Mouse (Mus musculus) E14TG2a.4 (cell line): ENCODE measurements around the gene Map2k3.

Source experiments
- H3K27me3 ChIP-seq: 2 replicates; pipeline ENCODE4 v1.6.1; 2014; ENCODE audit warnings: low read length, control low read depth; ENCODE audit not compliant: insufficient read depth
- H3K36me3 ChIP-seq: 2 replicates; pipeline ENCODE4 v1.6.1; 2014; ENCODE audit warnings: low read length, control low read depth; ENCODE audit not compliant: insufficient read depth
- H3K4me1 ChIP-seq: replicated peaks from 2 replicates; pipeline ENCODE4 v1.6.1; 2014; ENCODE audit warnings: low read depth, low read length, control low read depth
- H3K4me3 ChIP-seq: replicated peaks from 2 replicates; pipeline ENCODE4 v1.5.1; 2014; ENCODE audit warnings: mild to moderate bottlenecking, low read length
- H3K9me3 ChIP-seq: 2 replicates; pipeline ENCODE4 v1.6.1; 2014; ENCODE audit warnings: low read length, control low read depth
- CTCF ChIP-seq: conservative IDR thresholded peaks from 2 replicates; pipeline ENCODE4 v1.5.1; 2014; ENCODE audit warnings: low read length
- NANOG ChIP-seq: IDR thresholded peaks from 2 replicates; pipeline ENCODE4 v1.6.1; 2014; ENCODE audit warnings: borderline replicate concordance, low read length, mixed read lengths
- POU5F1 ChIP-seq: IDR thresholded peaks from 2 replicates; pipeline ENCODE4 v1.6.1; 2014; ENCODE audit warnings: low read length, borderline replicate concordance

Map2k3 gene

DNA sequence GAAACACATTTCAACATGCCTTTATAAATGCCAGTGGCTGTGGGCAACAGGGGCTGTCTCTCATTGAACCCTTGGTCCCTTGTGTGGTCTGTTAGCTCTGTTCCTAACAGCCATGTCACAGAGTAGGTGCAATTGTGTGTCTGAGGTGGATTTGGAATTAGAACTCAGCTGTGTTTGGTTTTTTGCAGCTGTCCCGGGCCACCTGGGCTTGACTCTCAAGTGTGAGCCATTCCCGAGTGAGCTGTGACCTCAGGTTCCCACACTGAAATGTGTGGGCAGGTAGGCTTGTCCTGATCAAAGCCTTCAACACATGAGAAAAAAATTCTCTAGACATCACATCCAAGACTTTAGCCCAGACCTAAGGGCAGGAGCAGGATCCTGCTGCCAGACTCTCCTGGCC lies 46.8 kb downstream of the Map2k3 start:
- H3K9me3 ChIP-seq: no peaks in the 10 kb centered on the region
- no peak for TF ChIP-seq POU5F1
- no peak for TF ChIP-seq NANOG
- TF ChIP-seq CTCF: no peak
- H3K4me3 ChIP-seq: no peak overlapping the region

GRCm38 (mm10) chr11:60979788-60980187 lies 48.0 kb downstream of the Map2k3 start:
- no peaks in the 10 kb centered on the region for H3K36me3 ChIP-seq
- H3K4me3 ChIP-seq: no peak overlapping the region
- TF ChIP-seq NANOG (no peak), CTCF (no peak), POU5F1 (no peak)
- no peaks in the 10 kb centered on the region for H3K9me3 ChIP-seq
- H3K27me3 ChIP-seq: no peaks in the 10 kb centered on the region
- H3K4me1 ChIP-seq: peaks cover 90% of the 10 kb centered on the region

More for the DNA sequence above, 46.8 kb downstream of the Map2k3 start:
- Histone ChIP-seq H3K36me3 (no peaks in the 10 kb centered on the region), H3K27me3 (no peaks in the 10 kb centered on the region), H3K4me1 (peaks cover 86% of the 10 kb centered on the region)

- H3K4me1 ChIP-seq: peaks cover 81% of the 10 kb centered on the region
- H3K9me3 ChIP-seq: no peaks in the 10 kb centered on the region
- H3K36me3 ChIP-seq: no peaks in the 10 kb centered on the region
- no peaks in the 10 kb centered on the region for H3K27me3 ChIP-seq
- H3K4me3 ChIP-seq: no peak overlapping the region
- no peak for TF ChIP-seq CTCF
- no peak for TF ChIP-seq POU5F1
- no peak for TF ChIP-seq NANOG
Measured at GRCm38 (mm10) chr11:60981693-60982486, 50.1 kb downstream of the Map2k3 start.

- TF ChIP-seq POU5F1: no peak
- no peak for TF ChIP-seq CTCF
- no peak for TF ChIP-seq NANOG
Measured at GRCm38 (mm10) chr11:60984912-60985558, 53.2 kb downstream of the Map2k3 start.

GRCm38 (mm10) chr11:60990428-60990827 lies 58.6 kb downstream of the Map2k3 start:
- Histone ChIP-seq H3K27me3 (peaks cover 10% of the 10 kb centered on the region; the same call in 1 of the 2 replicates), H3K4me1 (peaks cover 2% of the 10 kb centered on the region), H3K9me3 (peaks cover 9% of the 10 kb centered on the region; the same call in 1 of the 2 replicates), H3K36me3 (no peaks in the 10 kb centered on the region), H3K4me3 (no peak overlapping the region)
- TF ChIP-seq CTCF (0 out of 2 replicates have a peak, but pooled peaks have one; percentile 3), POU5F1 (no peak), NANOG (no peak)

More at GRCm38 (mm10) chr11:60984912-60985558, 53.2 kb downstream of the Map2k3 start:
- Histone ChIP-seq H3K4me3 (peak overlapping the region; percentile 3; the same call in 1 of the 2 replicates), H3K27me3 (0 out of 2 replicates have a peak, but pooled peaks cover under 1% of the 10 kb centered on the region), H3K36me3 (no peaks in the 10 kb centered on the region), H3K4me1 (peaks cover 49% of the 10 kb centered on the region), H3K9me3 (peaks cover 9% of the 10 kb centered on the region; the same call in 1 of the 2 replicates)
